Mouse (Mus musculus) heart, adult 2 months (tissue): ENCODE measurements around the gene Grk1. TPM values are rescaled to one million over a fixed set of nuclear protein-coding genes. Genes with fewer than 3 reads are reported as not detected.

Experiments
- DNase-seq, 2 experiments: peaks; one replicate each; pipeline ENCODE4 v3.0.0; 2021
- H3K27ac ChIP-seq: fragments of 200-600 bp; 2 replicates; pipeline ENCODE4 v1.8.1; 2022
- H3K27me3 ChIP-seq: fragments of 200-500 bp; 2 replicates; pipeline ENCODE4 v1.6.1; 2012; ENCODE audit warnings: mild to moderate bottlenecking, low read length, inconsistent platforms, mixed read lengths; ENCODE audit not compliant: control insufficient read depth, insufficient read depth
- H3K36me3 ChIP-seq: fragments of 200-500 bp; 2 replicates; pipeline ENCODE4 v1.6.1; 2012; ENCODE audit warnings: low read length, inconsistent platforms; ENCODE audit not compliant: control insufficient read depth, insufficient read depth
- H3K4me1 ChIP-seq: fragments of 200-500 bp; 2 replicates; pipeline ENCODE4 v1.6.1; 2011; ENCODE audit warnings: low read length; ENCODE audit not compliant: control insufficient read depth, insufficient read depth
- H3K4me3 ChIP-seq: fragments of 200-600 bp; 2 replicates; pipeline ENCODE4 v1.8.1; 2022
- H3K79me2 ChIP-seq: fragments of 200-500 bp; replicated peaks from 2 replicates; pipeline ENCODE4 v1.6.1; 2012; ENCODE audit warnings: mild to moderate bottlenecking, inconsistent platforms, low read length, moderate library complexity, mixed read lengths; ENCODE audit not compliant: control insufficient read depth, insufficient read depth
- H3K9ac ChIP-seq: fragments of 200-500 bp; 2 replicates; pipeline ENCODE4 v1.6.1; 2012; ENCODE audit warnings: low read depth, mild to moderate bottlenecking, control low read depth, inconsistent platforms, low read length, mixed read lengths
- CTCF ChIP-seq: fragments of 200-600 bp; IDR thresholded peaks from 2 replicates; pipeline ENCODE4 v1.8.1; 2022; ENCODE audit warnings: antibody characterized with exemption, mild to moderate bottlenecking, moderate library complexity
- EP300 ChIP-seq: fragments of 200-500 bp; IDR thresholded peaks from 2 replicates; pipeline ENCODE4 v1.6.1; 2011; ENCODE audit warnings: low read depth, low read length, control low read depth; ENCODE audit not compliant: insufficient read depth
- POLR2A ChIP-seq: fragments of 200-500 bp; IDR thresholded peaks from 2 replicates; pipeline ENCODE4 v1.6.1; 2011; ENCODE audit warnings: mild to moderate bottlenecking, low read depth, low read length, control low read depth; ENCODE audit not compliant: insufficient read depth
- WGBS: fragments of 180-500 bp; shearing (Covaris S2); methylation state at CpG from one replicate; pipeline ENCODE4 v1.1.7; 2018; 5-methylcytosine and 5-hydroxymethylcytosine counted together
- intact Hi-C: fragments of 180-260 bp; cut with DNase I; formaldehyde crosslinking; loops from one replicate; pipeline ENCODE4 v1.15.1; 2025
- polyA plus RNA-seq: library from polyadenylated mRNA; depleted of rRNA; stranded (reverse); fragments of >200 nt; gene quantifications from 2 replicates; pipeline ENCODE4 v1.2.3, GENCODE M21; 2012
- total RNA-seq, 2 experiments: library from RNA; stranded (reverse); gene quantifications; 2 replicates each; pipeline ENCODE4 v1.2.3; 2021

Gene Grk1
- total and polyA plus RNA-seq, 3 experiments: 0.05 TPM; not detected in 1

DNA sequence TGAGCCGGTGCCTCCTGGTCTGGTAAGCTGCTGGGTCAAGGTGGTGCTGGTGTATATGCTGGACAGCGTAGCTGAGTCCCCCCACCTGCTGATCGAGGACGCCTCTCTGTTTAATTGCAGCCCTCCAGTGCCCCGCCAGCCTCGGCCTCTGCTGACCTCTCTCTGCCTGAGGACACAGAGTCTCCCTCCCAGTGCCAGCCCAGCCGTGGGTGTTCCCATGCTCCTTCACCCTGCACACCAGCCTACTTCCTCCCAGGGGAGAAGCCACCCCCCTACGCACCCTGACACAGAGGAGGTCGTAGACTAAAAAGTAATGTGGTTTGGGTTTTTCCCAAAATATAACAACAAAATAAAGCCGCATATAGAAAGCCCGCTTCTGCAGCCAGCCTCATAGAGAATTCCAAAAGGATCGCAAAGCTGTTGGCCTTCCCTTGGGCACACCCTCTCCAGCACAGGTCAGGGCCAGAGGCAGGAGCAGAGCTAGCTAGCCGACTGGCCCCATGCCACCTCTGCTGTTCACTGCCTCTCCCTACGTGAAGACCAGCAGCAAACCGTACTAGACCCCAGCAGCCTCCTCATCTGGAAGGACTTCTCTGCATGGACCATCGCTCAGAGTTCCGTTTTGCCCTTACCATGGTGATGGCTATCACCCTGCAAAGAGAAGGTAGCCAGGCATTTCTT, 56.3 kb downstream of the Grk1 start:
- no peak overlapping the region; the same call in none of the 2 replicates for H3K27ac ChIP-seq
- H3K36me3 ChIP-seq: no peaks in the 10 kb centered on the region
- no peaks in the 10 kb centered on the region for H3K79me2 ChIP-seq
- no peak overlapping the region for H3K4me3 ChIP-seq
- H3K4me1 ChIP-seq: peaks cover 6% of the 10 kb centered on the region
- no peak overlapping the region for H3K9ac ChIP-seq
- H3K27me3 ChIP-seq: no peaks in the 10 kb centered on the region
- 66% methylated on average over 17 of the region's 17 CpGs for WGBS
- TF ChIP-seq EP300: no peak
- TF ChIP-seq CTCF: no peak
- TF ChIP-seq POLR2A: no peak
- DNase-seq: no peak
- intact Hi-C loops: no loop called here

DNA sequence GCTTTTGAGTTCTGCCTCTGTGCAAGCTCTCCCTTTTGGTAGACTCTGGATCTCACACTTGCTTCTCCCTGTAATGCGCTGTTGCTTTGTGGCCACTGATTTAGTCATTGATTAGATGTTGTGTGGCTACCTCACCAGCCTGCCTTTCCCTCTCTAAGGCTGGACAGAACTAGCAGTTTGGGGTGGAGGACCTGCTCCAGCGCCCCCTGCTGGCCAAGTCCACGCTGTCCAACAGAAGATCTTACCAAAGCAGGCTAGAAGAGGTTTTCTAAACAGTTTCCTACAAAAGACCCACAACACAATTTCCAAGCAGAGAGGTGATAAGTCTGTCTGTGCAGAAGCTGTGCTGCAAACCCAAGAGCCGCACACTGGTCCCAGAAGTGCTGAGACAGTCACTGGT, 57.0 kb downstream of the Grk1 start:
- Histone ChIP-seq H3K27me3 (no peaks in the 10 kb centered on the region), H3K27ac (peak overlapping the region; percentile 33), H3K4me1 (peaks cover 6% of the 10 kb centered on the region), H3K79me2 (no peaks in the 10 kb centered on the region), H3K4me3 (no peak overlapping the region), H3K9ac (no peak overlapping the region), H3K36me3 (no peaks in the 10 kb centered on the region)
- peak; percentile 56; the same call in 1 of the 2 replicates for TF ChIP-seq EP300
- TF ChIP-seq POLR2A: no peak
- TF ChIP-seq CTCF: peak; percentile 91
- intact Hi-C loops: loop anchor here (1.0 kb wide), 1 partner anchor 51 kb away; no protein-coding TSS in a partner anchor
- peak; percentile 73 to 85 for DNase-seq
- 40% methylated on average over 4 of the region's 4 CpGs for WGBS

DNA sequence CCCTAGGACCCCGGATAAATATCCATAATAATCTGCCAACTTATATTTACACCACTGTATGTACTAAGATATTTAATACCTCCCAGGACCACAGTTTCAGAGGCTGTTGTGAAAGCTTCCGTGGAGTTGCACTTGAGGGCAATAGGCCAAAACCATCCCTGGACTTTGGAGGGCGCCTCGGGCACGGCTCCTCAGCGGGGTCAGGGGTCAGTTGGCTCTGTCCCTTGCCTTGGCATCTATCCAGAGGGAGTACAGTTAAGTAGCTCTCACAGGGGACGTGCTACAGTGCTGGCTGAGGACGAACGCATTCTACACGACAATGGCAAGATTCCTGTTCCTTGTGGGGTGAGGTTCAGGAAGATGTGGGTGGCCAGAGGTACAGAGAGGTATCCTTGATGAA, 57.5 kb downstream of the Grk1 start:
- no peak overlapping the region for H3K9ac ChIP-seq
- peaks cover 6% of the 10 kb centered on the region for H3K4me1 ChIP-seq
- no peaks in the 10 kb centered on the region for H3K79me2 ChIP-seq
- no peaks in the 10 kb centered on the region for H3K27me3 ChIP-seq
- H3K27ac ChIP-seq: peak overlapping the region; percentile 33; the same call in 1 of the 2 replicates
- no peaks in the 10 kb centered on the region for H3K36me3 ChIP-seq
- no peak overlapping the region for H3K4me3 ChIP-seq
- intact Hi-C loops: loop anchor here (1.0 kb wide), 1 partner anchor 51 kb away; no protein-coding TSS in a partner anchor
- no peak for TF ChIP-seq EP300
- no peak for TF ChIP-seq POLR2A
- TF ChIP-seq CTCF: no peak
- WGBS: 29% methylated on average over 10 of the region's 10 CpGs
- peak; percentile 63 to 69 for DNase-seq

DNA sequence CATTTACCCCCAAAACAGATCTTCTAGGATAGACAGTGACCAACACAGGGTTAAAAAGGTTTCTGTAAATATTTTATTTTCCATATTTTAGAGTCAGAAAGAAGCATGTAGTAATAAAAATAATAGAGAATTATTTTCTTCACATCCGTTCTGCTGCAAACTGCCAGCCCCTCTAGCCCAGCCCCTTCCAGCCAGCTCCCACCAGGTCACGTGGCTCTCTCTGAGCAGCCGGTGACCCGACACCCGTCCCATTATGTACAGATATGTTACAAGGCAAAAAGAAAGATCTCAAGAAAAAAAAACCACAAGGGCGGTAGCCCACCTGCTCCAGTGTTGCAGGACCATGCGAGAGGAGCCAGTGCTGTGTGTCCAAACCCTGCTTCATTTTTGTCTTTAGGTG, 60.4 kb downstream of the Grk1 start:
- intact Hi-C loops: no loop called here
- Histone ChIP-seq H3K9ac (no peak overlapping the region), H3K4me1 (peaks cover 6% of the 10 kb centered on the region), H3K4me3 (no peak overlapping the region), H3K27me3 (no peaks in the 10 kb centered on the region), H3K79me2 (no peaks in the 10 kb centered on the region), H3K27ac (no peak overlapping the region), H3K36me3 (no peaks in the 10 kb centered on the region)
- TF ChIP-seq CTCF: no peak
- TF ChIP-seq POLR2A: no peak
- TF ChIP-seq EP300: no peak
- 64% methylated on average over 7 of the region's 7 CpGs for WGBS
- DNase-seq: no peak

DNA sequence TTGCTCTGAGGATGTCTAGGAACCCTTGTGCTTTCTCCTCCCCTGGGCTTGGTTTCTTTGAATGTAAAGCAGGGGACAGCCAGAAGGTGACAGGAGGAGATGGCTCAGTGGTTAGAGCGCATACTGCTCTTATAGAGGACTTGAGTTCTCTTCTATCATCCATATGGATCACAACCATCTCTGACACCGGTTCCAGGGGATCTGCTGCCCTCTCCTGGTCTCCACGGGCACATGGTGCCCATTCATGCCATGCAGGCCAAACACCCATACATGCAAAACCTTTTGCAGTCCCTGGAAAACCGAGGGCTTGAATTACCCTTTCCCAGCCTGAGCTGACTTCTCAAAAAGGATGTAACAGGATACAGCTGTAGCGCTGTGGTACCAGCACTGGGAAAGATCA, 62.1 kb downstream of the Grk1 start:
- Histone ChIP-seq H3K9ac (no peak overlapping the region), H3K4me1 (peaks cover 4% of the 10 kb centered on the region), H3K79me2 (no peaks in the 10 kb centered on the region), H3K27me3 (no peaks in the 10 kb centered on the region), H3K36me3 (no peaks in the 10 kb centered on the region), H3K27ac (no peak overlapping the region), H3K4me3 (no peak overlapping the region)
- no peak for DNase-seq
- 64% methylated on average over 5 of the region's 5 CpGs for WGBS
- TF ChIP-seq EP300 (no peak), CTCF (peak; percentile 63), POLR2A (no peak)
- intact Hi-C loops: no loop called here

DNA sequence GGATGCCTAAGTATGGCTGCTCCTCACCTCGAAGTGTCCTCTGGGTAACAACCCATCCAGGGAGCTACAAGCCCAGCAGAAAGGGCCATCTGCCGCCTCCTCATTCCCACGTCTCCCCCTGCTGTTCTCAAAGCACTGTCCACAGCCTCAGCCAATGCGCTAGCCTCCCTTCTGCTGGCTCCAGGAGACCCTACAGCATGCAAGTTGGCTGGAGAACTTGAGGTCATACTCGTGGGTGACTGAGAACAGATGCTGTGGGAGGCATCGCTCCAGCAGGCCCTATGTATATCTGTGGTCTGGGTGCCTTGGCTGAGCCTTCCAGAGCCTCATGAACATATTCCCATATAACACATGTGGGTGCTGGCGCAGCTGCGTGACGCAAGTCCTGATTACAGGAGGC, 63.9 kb downstream of the Grk1 start:
- WGBS: 84% methylated on average over 9 of the region's 9 CpGs
- H3K27me3 ChIP-seq: no peaks in the 10 kb centered on the region
- no peak overlapping the region for H3K9ac ChIP-seq
- DNase-seq: no peak
- H3K27ac ChIP-seq: no peak overlapping the region
- TF ChIP-seq EP300 (no peak), CTCF (no peak), POLR2A (no peak)
- intact Hi-C loops: no loop called here
- 0 out of 2 replicates have a peak, but pooled peaks cover 4% of the 10 kb centered on the region for H3K36me3 ChIP-seq
- H3K4me1 ChIP-seq: peaks cover 2% of the 10 kb centered on the region; the same call in 1 of the 2 replicates
- H3K79me2 ChIP-seq: no peaks in the 10 kb centered on the region
- no peak overlapping the region for H3K4me3 ChIP-seq
